Mouse (Mus musculus) MEL (cell line): ENCODE measurements around the gene Lrrc4b. TPM values are rescaled to one million over a fixed set of nuclear protein-coding genes. Genes with fewer than 3 reads are reported as not detected.
A peak's percentile ranks its signal among the peaks of the same experiment; 100 is the strongest.

Source experiments
- DNase-seq: peaks from one replicate; pipeline ENCODE4 v3.0.0; 2011; ENCODE audit warnings: low read depth, low spot score
- H3K27ac ChIP-seq: 2 replicates; pipeline ENCODE4 v1.5.1; 2012; ENCODE audit warnings: low read depth, mild to moderate bottlenecking, control low read depth, low read length, moderate library complexity; ENCODE audit not compliant: control insufficient read depth
- H3K27me3 ChIP-seq, 2 experiments: fragments of 150-350 bp in 1 of 2; sonication (generic) in 1 of 2; 2 replicates each; pipeline ENCODE4 v1.6.1; 2012; ENCODE audit warnings: low read length in 2 of 2, mild to moderate bottlenecking in 2 of 2, improper control_type of control experiment in 1 of 2, moderate library complexity in 1 of 2; ENCODE audit not compliant: insufficient read depth in 2 of 2, control insufficient read depth in 1 of 2
- H3K36me3 ChIP-seq, 2 experiments: 2 replicates each; pipeline ENCODE4 v1.6.1; 2012 to 2014; ENCODE audit warnings: low read length in 2 of 2, improper control_type of control experiment in 1 of 2, inconsistent platforms in 1 of 2, mild to moderate bottlenecking in 1 of 2; ENCODE audit not compliant: insufficient read depth in 2 of 2, control insufficient read depth in 1 of 2
- H3K4me1 ChIP-seq, 2 experiments: fragments of 150-350 bp in 1 of 2; sonication (generic) in 1 of 2; 2 replicates each; pipeline ENCODE4 v1.6.1; 2012; ENCODE audit warnings: low read length in 2 of 2, improper control_type of control experiment in 1 of 2, mild to moderate bottlenecking in 1 of 2; ENCODE audit not compliant: insufficient read depth in 2 of 2, control insufficient read depth in 1 of 2
- H3K4me3 ChIP-seq, 2 experiments: fragments of 150-350 bp in 1 of 2; sonication (generic) in 1 of 2; 2 replicates each; pipeline ENCODE4 v1.5.1; 2012; ENCODE audit warnings: low read depth in 2 of 2, low read length in 2 of 2, mild to moderate bottlenecking in 2 of 2, moderate library complexity in 2 of 2, control low read depth in 1 of 2, improper control_type of control experiment in 1 of 2; ENCODE audit not compliant: control insufficient read depth in 1 of 2, insufficient read depth in 1 of 2
- H3K79me2 ChIP-seq: 2 replicates; pipeline ENCODE4 v1.6.1; 2012; ENCODE audit warnings: mild to moderate bottlenecking, low read length, moderate library complexity; ENCODE audit not compliant: control insufficient read depth, poor library complexity, insufficient read depth
- H3K9ac ChIP-seq: 2 replicates; pipeline ENCODE4 v1.6.1; 2012; ENCODE audit warnings: low read depth, mild to moderate bottlenecking, control low read depth, low read length, moderate library complexity; ENCODE audit not compliant: control insufficient read depth, poor library complexity, severe bottlenecking
- H3K9me3 ChIP-seq: fragments of 150-350 bp; sonication (generic); replicated peaks from 2 replicates; pipeline ENCODE4 v1.6.1; 2012; ENCODE audit warnings: mild to moderate bottlenecking, low read length, improper control_type of control experiment, moderate library complexity; ENCODE audit not compliant: insufficient read depth
- BHLHE40 ChIP-seq: IDR thresholded peaks from 2 replicates; pipeline ENCODE4 v1.6.1; 2012; ENCODE audit warnings: low read depth, mild to moderate bottlenecking, inconsistent platforms, low read length, improper control_type of control experiment, borderline replicate concordance
- CTCF ChIP-seq, 3 experiments: IDR thresholded peaks in 2 of 3; conservative IDR thresholded peaks in 1 of 3; 2 replicates each; pipeline ENCODE4 v1.5.1; 2011 to 2012; ENCODE audit warnings: low read length in 3 of 3, low read depth in 2 of 3, mild to moderate bottlenecking in 2 of 3, improper control_type of control experiment in 1 of 3, inconsistent platforms in 1 of 3, mixed read lengths in 1 of 3, moderate library complexity in 1 of 3; ENCODE audit not compliant: control insufficient read depth in 1 of 3, insufficient read depth in 1 of 3, poor library complexity in 1 of 3, severe bottlenecking in 1 of 3
- E2F4 ChIP-seq: IDR thresholded peaks from 2 replicates; pipeline ENCODE4 v1.6.1; 2011; ENCODE audit warnings: low read depth, low read length, improper control_type of control experiment, borderline replicate concordance
- GATA1 ChIP-seq: IDR thresholded peaks from 2 replicates; pipeline ENCODE4 v1.6.1; 2011; ENCODE audit warnings: low read depth, low read length, improper control_type of control experiment
- HCFC1 ChIP-seq: IDR thresholded peaks from 2 replicates; pipeline ENCODE4 v1.6.1; 2012; ENCODE audit warnings: low read depth, mild to moderate bottlenecking, inconsistent platforms, low read length, improper control_type of control experiment, moderate library complexity
- MAFK ChIP-seq: IDR thresholded peaks from 2 replicates; pipeline ENCODE4 v1.6.1; 2011; ENCODE audit warnings: low read depth, mild to moderate bottlenecking, low read length, improper control_type of control experiment, borderline replicate concordance
- MAX ChIP-seq: IDR thresholded peaks from 2 replicates; pipeline ENCODE4 v1.6.1; 2011; ENCODE audit warnings: low read length, improper control_type of control experiment
- MEF2A ChIP-seq: IDR thresholded peaks from 2 replicates; pipeline ENCODE4 v1.6.1; 2014; ENCODE audit warnings: low read depth, mild to moderate bottlenecking, inconsistent platforms, low read length, improper control_type of control experiment; ENCODE audit not compliant: poor library complexity, insufficient replicate concordance, severe bottlenecking; ENCODE audit errors: extremely low read depth
- MYB ChIP-seq: IDR thresholded peaks from 2 replicates; pipeline ENCODE4 v1.6.1; 2011; ENCODE audit warnings: mild to moderate bottlenecking, low read depth, low read length, improper control_type of control experiment
- POLR2A ChIP-seq, 2 experiments: IDR thresholded peaks; 2 replicates each; pipeline ENCODE4 v1.6.1; 2011 to 2012; ENCODE audit warnings: low read length in 2 of 2, mild to moderate bottlenecking in 2 of 2, control low read depth in 1 of 2, improper control_type of control experiment in 1 of 2, low read depth in 1 of 2, moderate library complexity in 1 of 2; ENCODE audit not compliant: control insufficient read depth in 1 of 2, insufficient read depth in 1 of 2, poor library complexity in 1 of 2
- RAD21 ChIP-seq: IDR thresholded peaks from 2 replicates; pipeline ENCODE4 v1.6.1; 2011; ENCODE audit warnings: mild to moderate bottlenecking, low read depth, low read length, improper control_type of control experiment
- SMC3 ChIP-seq: IDR thresholded peaks from 2 replicates; pipeline ENCODE4 v1.6.1; 2011; ENCODE audit warnings: low read depth, low read length, improper control_type of control experiment
- TAL1 ChIP-seq: IDR thresholded peaks from 2 replicates; pipeline ENCODE4 v1.6.1; 2012; ENCODE audit warnings: mild to moderate bottlenecking, inconsistent platforms, low read length, moderate library complexity, mixed read lengths
- TBP ChIP-seq: IDR thresholded peaks from 2 replicates; pipeline ENCODE4 v1.8.0; 2011; ENCODE audit warnings: low read depth, low read length, improper control_type of control experiment
- TCF12 ChIP-seq: IDR thresholded peaks from 2 replicates; pipeline ENCODE4 v1.6.1; 2014; ENCODE audit warnings: low read depth, mild to moderate bottlenecking, inconsistent platforms, low read length, improper control_type of control experiment, moderate library complexity
- USF1 ChIP-seq: IDR thresholded peaks from 2 replicates; pipeline ENCODE4 v1.6.1; 2014; ENCODE audit warnings: low read depth, mild to moderate bottlenecking, inconsistent platforms, low read length, improper control_type of control experiment, moderate library complexity
- ZMIZ1 ChIP-seq: IDR thresholded peaks from 2 replicates; pipeline ENCODE4 v1.6.1; 2012; ENCODE audit warnings: low read depth, mild to moderate bottlenecking, inconsistent platforms, low read length, improper control_type of control experiment, moderate library complexity
- ZNF384 ChIP-seq: IDR thresholded peaks from 2 replicates; pipeline ENCODE4 v1.6.1; 2012; ENCODE audit warnings: low read depth, mild to moderate bottlenecking, inconsistent platforms, low read length, improper control_type of control experiment
- polyA plus RNA-seq, 2 experiments: library from polyadenylated mRNA; stranded (reverse) in 1 of 2; unstranded in 1 of 2; fragments of >175 nt in 1 of 2; fragments of >200 nt in 1 of 2; gene quantifications; 2 replicates each; pipeline versions ENCODE4 v1.2.1 to v1.2.4; 2012; ENCODE audit warnings: low replicate concordance in 2 of 2, low read depth in 1 of 2; ENCODE audit not compliant: insufficient read length in 2 of 2, insufficient read depth in 1 of 2, missing spikeins in 1 of 2
- total RNA-seq: library from RNA; depleted of rRNA; stranded (reverse); fragments of 300-350 nt; gene quantifications from 2 replicates; pipeline ENCODE4 v1.2.3, GENCODE M21; 2012

Gene Lrrc4b
- total and polyA plus RNA-seq, 3 experiments, result 0.58 to 4.4 TPM; not detected in 1

DNA sequence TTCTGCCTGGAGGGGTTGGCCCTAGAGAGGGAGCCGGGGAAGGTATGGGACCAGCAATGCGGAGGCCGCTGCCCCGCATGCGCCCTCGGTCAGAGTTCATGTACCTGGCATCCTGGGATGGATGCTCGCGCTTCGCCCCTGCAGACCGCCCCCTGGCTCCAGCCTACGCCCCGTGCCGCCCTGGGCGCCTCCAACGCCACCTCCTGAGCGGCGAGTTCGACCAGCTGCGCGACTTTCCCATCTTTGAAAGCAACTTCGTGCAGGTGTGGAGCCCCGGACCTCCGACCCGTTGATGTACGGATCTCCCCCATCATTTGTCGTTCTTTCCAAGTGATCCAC is 67.9 kb downstream of the Lrrc4b start:
- Histone ChIP-seq H3K9ac (peak overlapping the region; percentile 59), H3K27ac (peak overlapping the region; percentile 30; the same call in 1 of the 2 replicates), H3K27me3 (no peaks in the 10 kb centered on the region), H3K4me1 (peaks cover 0 to 12% of the 10 kb centered on the region in 2 experiments; a peak in 2 of 4 replicates), H3K36me3 (peaks cover 0 to 4% of the 10 kb centered on the region in 2 experiments; a peak in 3 of 4 replicates), H3K9me3 (no peaks in the 10 kb centered on the region), H3K4me3 (peak overlapping the region; percentile 45 to 72), H3K79me2 (peaks cover 15% of the 10 kb centered on the region)
- DNase-seq, result no peak
- TF ChIP-seq MEF2A, result no peak
- TF ChIP-seq POLR2A (IDR thresholded peaks at IDR 0.05; ENCODE audit: control insufficient read depth in 1 of 2, insufficient read depth in 1 of 2, low read depth in 1 of 2, low read length in 2 of 2, poor library complexity in 1 of 2), result peak in 1 of 2 experiments; percentile 8; a peak in 1 of 4 replicates
- no peak for TF ChIP-seq USF1
- TF ChIP-seq CTCF (IDR thresholded peaks at IDR 0.05 in 2 of 3, conservative IDR thresholded peaks at IDR 0.05 in 1 of 3; ENCODE audit: control insufficient read depth in 1 of 3, insufficient read depth in 1 of 3, low read depth in 2 of 3, low read length in 3 of 3, poor library complexity in 1 of 3, severe bottlenecking in 1 of 3), result 0 out of 6 replicates have a peak, but pooled peaks of 1 of the 3 experiments have one; percentile 3
- TF ChIP-seq RAD21, result no peak
- TF ChIP-seq HCFC1, result no peak
- no peak for TF ChIP-seq MAFK

GRCm38 (mm10) chr7:44497361-44498055 is 68.7 kb downstream of the Lrrc4b start:
- no peak for DNase-seq
- TF ChIP-seq SMC3 (no peak), TAL1 (no peak), E2F4 (no peak)
- peaks cover 0 to 12% of the 10 kb centered on the region in 2 experiments; a peak in 2 of 4 replicates for H3K4me1 ChIP-seq
- H3K36me3 ChIP-seq, result peaks cover 0 to 4% of the 10 kb centered on the region in 2 experiments; a peak in 3 of 4 replicates
- no peak overlapping the region for H3K27ac ChIP-seq
- H3K79me2 ChIP-seq, result peaks cover 15% of the 10 kb centered on the region
- no peaks in the 10 kb centered on the region for H3K9me3 ChIP-seq
- peak overlapping the region in 1 of 2 experiments; percentile 45; a peak in 1 of 4 replicates for H3K4me3 ChIP-seq
- no peaks in the 10 kb centered on the region for H3K27me3 ChIP-seq
- no peak overlapping the region for H3K9ac ChIP-seq

DNA sequence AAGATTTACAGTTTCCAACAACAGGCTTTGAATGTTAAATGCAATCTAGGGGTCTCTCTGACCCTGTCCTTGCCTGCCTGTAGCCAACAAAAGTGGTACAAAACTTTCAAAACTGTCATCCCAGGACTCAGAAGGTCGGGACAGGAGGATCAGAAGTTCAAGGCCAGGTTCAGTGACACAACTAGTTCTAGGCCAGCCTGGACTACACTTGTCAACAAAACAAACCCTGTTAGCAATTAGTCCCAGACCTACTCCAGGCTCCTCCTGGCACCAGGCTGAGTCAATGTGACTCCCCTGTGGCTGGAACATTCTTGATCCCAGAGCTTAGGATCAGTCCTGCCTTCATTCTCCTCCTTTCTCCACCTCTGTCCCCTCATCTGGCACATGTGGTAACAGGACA is 70.1 kb downstream of the Lrrc4b start:
- peaks cover 0 to 12% of the 10 kb centered on the region in 2 experiments; a peak in 2 of 4 replicates for H3K4me1 ChIP-seq

More for the DNA sequence above, 70.1 kb downstream of the Lrrc4b start:
- H3K79me2 ChIP-seq, result peaks cover 15% of the 10 kb centered on the region
- no peak for DNase-seq
- no peak overlapping the region for H3K4me3 ChIP-seq
- H3K9me3 ChIP-seq, result no peaks in the 10 kb centered on the region
- H3K27ac ChIP-seq, result no peak overlapping the region
- TF ChIP-seq E2F4 (no peak), BHLHE40 (no peak), MYB (no peak), TCF12 (no peak), ZMIZ1 (no peak), GATA1 (no peak), TBP (no peak), MAX (no peak), ZNF384 (no peak), MAFK (no peak)
- H3K27me3 ChIP-seq, result no peaks in the 10 kb centered on the region
- H3K9ac ChIP-seq, result no peak overlapping the region
- H3K36me3 ChIP-seq, result peaks cover 0 to 4% of the 10 kb centered on the region in 2 experiments; a peak in 3 of 4 replicates
